Mouse (Mus musculus) forebrain, postnatal 0 days (tissue): ENCODE measurements around the gene Anp32e. TPM values are rescaled to one million over a fixed set of nuclear protein-coding genes. Genes with fewer than 3 reads are reported as not detected.
"Not testable (repeated sequence)": the region's sequence is repeated elsewhere in the genome, so short reads cannot be mapped to it uniquely, and the experiment has no call there.

Source experiments
- ATAC-seq: fragments of 200-750 bp; cut with Nextera tagmentation; 2 replicates; pipeline ENCODE4 v1.8.0; 2017; ENCODE audit warnings: mild to moderate bottlenecking, moderate library complexity
- DNase-seq: peaks from one replicate; pipeline ENCODE4 v3.0.0-alpha.2; 2015
- H3K27ac ChIP-seq: fragments of 300-500 bp; sonication (generic); 2 replicates; pipeline ENCODE4 v1.5.1; 2014; ENCODE audit warnings: low read depth, mild to moderate bottlenecking, antibody characterized with exemption, low read length, moderate library complexity, mixed read lengths
- H3K27me3 ChIP-seq: fragments of 300-500 bp; sonication (generic); 2 replicates; pipeline ENCODE4 v1.6.1; 2014; ENCODE audit warnings: mild to moderate bottlenecking, low read length, mixed read lengths; ENCODE audit not compliant: insufficient read depth
- H3K36me3 ChIP-seq: fragments of 300-500 bp; sonication (generic); 2 replicates; pipeline ENCODE4 v1.6.1; 2014; ENCODE audit warnings: mild to moderate bottlenecking, moderate library complexity; ENCODE audit not compliant: insufficient read depth
- H3K4me1 ChIP-seq: fragments of 300-500 bp; sonication (generic); 2 replicates; pipeline ENCODE4 v1.6.1; 2014; ENCODE audit warnings: antibody characterized with exemption; ENCODE audit not compliant: insufficient read depth
- H3K4me2 ChIP-seq: fragments of 300-500 bp; sonication (generic); 2 replicates; pipeline ENCODE4 v1.6.1; 2014; ENCODE audit warnings: low read depth, mild to moderate bottlenecking, moderate library complexity
- H3K4me3 ChIP-seq: fragments of 300-500 bp; sonication (generic); 2 replicates; pipeline ENCODE4 v1.5.1; 2014; ENCODE audit warnings: low read depth, low read length, mixed read lengths
- H3K9ac ChIP-seq: fragments of 300-500 bp; sonication (generic); 2 replicates; pipeline ENCODE4 v1.6.1; 2014; ENCODE audit warnings: mild to moderate bottlenecking
- H3K9me3 ChIP-seq: fragments of 300-500 bp; sonication (generic); 2 replicates; pipeline ENCODE4 v1.6.1; 2016; ENCODE audit warnings: low read length
- CTCF ChIP-seq: sonication (generic); IDR thresholded peaks from 2 replicates; pipeline ENCODE4 v1.5.1; 2016; ENCODE audit warnings: antibody characterized with exemption, control low read depth, low read depth
- WGBS: fragments of 180-500 bp; shearing (Covaris S2); extraction: QIAGEN DNeasy Blood & Tissue Kit; methylation state at CpG from one replicate; pipeline ENCODE4 v1.1.7; 2014; 5-methylcytosine and 5-hydroxymethylcytosine counted together
- polyA plus RNA-seq: library from polyadenylated mRNA; unstranded; fragments of >200 nt; fragmentation: Nextera tagmentation; extraction: Ambion mirVana; gene quantifications from 2 replicates; pipeline ENCODE4 v1.2.1, GENCODE M21; 2015
- total RNA-seq: library from RNA; depleted of rRNA; stranded (reverse); fragments of >200 nt; gene quantifications from 2 replicates; pipeline ENCODE4 v1.2.3, GENCODE M21; 2014

The Anp32e gene
- total and polyA plus RNA-seq, 2 experiments from 2014 or later = 34.4 to 109 TPM

GRCm38 (mm10) chr3:95905146-95905939 is 23.7 kb upstream of the Anp32e start:
- TF ChIP-seq CTCF = no peak
- peak overlapping the region; percentile 24 for H3K4me3 ChIP-seq
- no peaks in the 10 kb centered on the region for H3K36me3 ChIP-seq
- ATAC-seq (peak; percentile 51; the same call in 1 of the 2 replicates), DNase-seq (no peak)
- 0 out of 2 replicates have a peak overlapping the region, but pooled peaks have one; percentile 0 for H3K9ac ChIP-seq
- H3K4me2 ChIP-seq = peak overlapping the region; percentile 50
- WGBS = under 1% methylated on average over 18 of the region's 18 CpGs
- H3K27ac ChIP-seq = no peak overlapping the region
- H3K4me1 ChIP-seq = peaks cover 25% of the 10 kb centered on the region
- H3K9me3 ChIP-seq = no peaks in the 10 kb centered on the region
- peaks cover 10% of the 10 kb centered on the region; the same call in 1 of the 2 replicates for H3K27me3 ChIP-seq

GRCm38 (mm10) chr3:95905940-95906492 is 23.0 kb upstream of the Anp32e start:
- DNase-seq (peak; percentile 50), ATAC-seq (0 out of 2 replicates have a peak, but pooled peaks have one; percentile 40)
- peaks cover 10% of the 10 kb centered on the region; the same call in 1 of the 2 replicates for H3K27me3 ChIP-seq
- H3K4me3 ChIP-seq = peak overlapping the region; percentile 24; the same call in 1 of the 2 replicates
- 2% methylated on average over 12 of the region's 12 CpGs for WGBS
- TF ChIP-seq CTCF = peak; percentile 63
- H3K4me1 ChIP-seq = peaks cover 25% of the 10 kb centered on the region
- H3K9ac ChIP-seq = no peak overlapping the region
- no peaks in the 10 kb centered on the region for H3K9me3 ChIP-seq
- H3K36me3 ChIP-seq = no peaks in the 10 kb centered on the region
- no peak overlapping the region for H3K27ac ChIP-seq
- H3K4me2 ChIP-seq = peak overlapping the region; percentile 50

- ATAC-seq = no peak
- WGBS = under 1% methylated on average over 12 of the region's 12 CpGs
Measured at GRCm38 (mm10) chr3:95906860-95907259, 22.2 kb upstream of the Anp32e start.

GRCm38 (mm10) chr3:95907613-95908012 is 21.4 kb upstream of the Anp32e start:
- no peak for TF ChIP-seq CTCF
- WGBS = 42% methylated on average over 4 of the region's 4 CpGs
- no peaks in the 10 kb centered on the region for H3K9me3 ChIP-seq
- H3K4me2 ChIP-seq = no peak overlapping the region
- H3K36me3 ChIP-seq = no peaks in the 10 kb centered on the region
- no peak overlapping the region for H3K4me3 ChIP-seq
- ATAC-seq = no peak
- no peak for DNase-seq
- no peak overlapping the region for H3K9ac ChIP-seq
- H3K4me1 ChIP-seq = peaks cover 25% of the 10 kb centered on the region
- H3K27me3 ChIP-seq = peaks cover 10% of the 10 kb centered on the region; the same call in 1 of the 2 replicates
- no peak overlapping the region for H3K27ac ChIP-seq

More at GRCm38 (mm10) chr3:95906860-95907259, 22.2 kb upstream of the Anp32e start:
- peak; percentile 82 for TF ChIP-seq CTCF
- peaks cover 25% of the 10 kb centered on the region for H3K4me1 ChIP-seq
- no peaks in the 10 kb centered on the region for H3K9me3 ChIP-seq
- H3K4me3 ChIP-seq = no peak overlapping the region
- no peak overlapping the region for H3K27ac ChIP-seq
- H3K36me3 ChIP-seq = no peaks in the 10 kb centered on the region
- H3K27me3 ChIP-seq = peaks cover 10% of the 10 kb centered on the region; the same call in 1 of the 2 replicates
- peak; percentile 52 for DNase-seq
- no peak overlapping the region for H3K9ac ChIP-seq
- H3K4me2 ChIP-seq = peak overlapping the region; percentile 50

- no peak overlapping the region for H3K4me3 ChIP-seq
- no peaks in the 10 kb centered on the region for H3K36me3 ChIP-seq
- no peak overlapping the region for H3K9ac ChIP-seq
- H3K4me2 ChIP-seq = no peak overlapping the region
- H3K27ac ChIP-seq = no peak overlapping the region
- H3K27me3 ChIP-seq = no peaks in the 10 kb centered on the region
- no peak for TF ChIP-seq CTCF
- DNase-seq (no peak), ATAC-seq (no peak)
- WGBS = 94% methylated on average over 4 of the region's 4 CpGs
- no peaks in the 10 kb centered on the region for H3K9me3 ChIP-seq
- no peaks in the 10 kb centered on the region for H3K4me1 ChIP-seq
Measured at GRCm38 (mm10) chr3:95914706-95915105, 14.3 kb upstream of the Anp32e start.

GRCm38 (mm10) chr3:95916760-95917159 is 12.3 kb upstream of the Anp32e start:
- Histone ChIP-seq H3K27ac (no peak overlapping the region), H3K36me3 (no peaks in the 10 kb centered on the region), H3K4me3 (no peak overlapping the region), H3K9me3 (no peaks in the 10 kb centered on the region), H3K9ac (no peak overlapping the region), H3K4me1 (no peaks in the 10 kb centered on the region), H3K27me3 (no peaks in the 10 kb centered on the region), H3K4me2 (no peak overlapping the region)
- WGBS = 72% methylated on average over 7 of the region's 7 CpGs
- TF ChIP-seq CTCF = no peak
- no peak for DNase-seq
- ATAC-seq = no peak

- 73% methylated on average over 2 of the region's 2 CpGs for WGBS
- H3K27me3 ChIP-seq, H3K27ac ChIP-seq, H3K4me3 ChIP-seq, H3K4me2 ChIP-seq, H3K9me3 ChIP-seq, DNase-seq, H3K4me1 ChIP-seq, H3K9ac ChIP-seq, ATAC-seq, H3K36me3 ChIP-seq: not testable (repeated sequence)
Measured at GRCm38 (mm10) chr3:95920532-95920931, 8.5 kb upstream of the Anp32e start.

GRCm38 (mm10) chr3:95923429-95923828 is 5.6 kb upstream of the Anp32e start:
- not testable (repeated sequence) for ATAC-seq, H3K36me3 ChIP-seq, H3K9ac ChIP-seq, H3K4me3 ChIP-seq, H3K27ac ChIP-seq, H3K4me1 ChIP-seq, H3K4me2 ChIP-seq, DNase-seq, H3K27me3 ChIP-seq, H3K9me3 ChIP-seq
- 89% methylated on average over 7 of the region's 7 CpGs for WGBS
